8 mouse cellular contexts compared by ENCODE assay signal in genomic region chrX:104482572-104483443, GRCm38 (mm10). TPM values are rescaled to one million over a fixed set of nuclear protein-coding genes. Genes with fewer than 3 reads are reported as not detected.
DNase-seq lines count a peak whose midpoint lies in the region; TF ChIP-seq lines count a peak whose summit lies in the region.

Gene Uprt, plus strand, starts transcription at chrX:104482818.

- H3K4me1 ChIP-seq in cortical plate, adult 2 months (ENCODE audit: control insufficient read depth, insufficient read depth, low read length) = no peaks in the 10 kb centered on the region; the same call in 1 of the 2 replicates
- peaks cover 6% of the 10 kb centered on the region; the same call in 1 of the 2 replicates for H3K4me1 ChIP-seq in megakaryocyte, embryonic 14.5 days

- peaks cover 4% of the 10 kb centered on the region for H3K27me3 ChIP-seq in megakaryocyte, embryonic 14.5 days (replicated peaks)

- TF ChIP-seq POLR2A in cortical plate, adult 2 months (IDR thresholded peaks at IDR 0.05; ENCODE audit: extremely low read depth, insufficient read depth, low read length) = peak; percentile 58; the same call in 1 of the 2 replicates

- TF ChIP-seq CTCF in cortical plate, adult 2 months (IDR thresholded peaks at IDR 0.05; ENCODE audit: extremely low read depth, insufficient read depth, low read length) = no peak

- no peaks in the 10 kb centered on the region for H3K36me3 ChIP-seq in megakaryocyte, embryonic 14.5 days (replicated peaks; ENCODE audit: low read length)

- no peaks in the 10 kb centered on the region for H3K9me3 ChIP-seq in megakaryocyte, embryonic 14.5 days

- DNase-seq in adipocyte (ENCODE audit: low spot score) = peak; percentile 87
- peak; percentile 60 to 67 for DNase-seq in gastrocnemius, adult 8-10 months (ENCODE audit: low spot score in 2 of 2)
- DNase-seq in induced T-regulatory cell, adult 2 months (ENCODE audit: low read depth) = peak; percentile 83
- DNase-seq in left cerebral cortex, adult 9 months (ENCODE audit: low spot score in 2 of 2) = peak; percentile 55 to 84
- peak; percentile 91 for DNase-seq in right cerebral cortex, postnatal 10 days (ENCODE audit: low spot score in 2 of 2)
- DNase-seq in urinary bladder, postnatal 14 days (ENCODE audit: low spot score) = peak; percentile 84

- peak within 1 kb of the TSS; percentile 77 for H3K4me3 ChIP-seq in cortical plate, adult 2 months (ENCODE audit: insufficient read depth, low read length)
- H3K4me3 ChIP-seq in megakaryocyte, embryonic 14.5 days (replicated peaks) = peak within 1 kb of the TSS; percentile 94

- H3K27ac ChIP-seq in cortical plate, adult 2 months (ENCODE audit: insufficient read depth, low read length) = no peak within 1 kb of the TSS

RNA-seq across cellular contexts. Expression of gene Uprt, which starts in this region (rescaled TPM):
- 4.4 and 4.6 TPM in 2 replicates for polyA plus RNA-seq in cortical plate, adult 2 months (2012; rRNA removed)
- 10 to 100 TPM; 10.8 to 12.5 (median 11.7) TPM for total RNA-seq in gastrocnemius, adult 8-10 months (2022)
- 0.09 TPM in 1 of 2 replicates, not detected in the other for polyA plus RNA-seq in megakaryocyte, embryonic 14.5 days (2012; ENCODE audit: insufficient read depth, low replicate concordance)
